Mouse (Mus musculus) heart, postnatal 4 days (tissue): Measurements from ENCODE around the gene Pcsk6. TPM values are rescaled to one million over a fixed set of nuclear protein-coding genes. Genes with fewer than 3 reads are reported as not detected.
"Not testable (repeated sequence)": the region's sequence is repeated elsewhere in the genome, so short reads cannot be mapped to it uniquely, and the experiment has no call there.

Experiments
- DNase-seq: peaks from one replicate; pipeline ENCODE4 v3.0.0; 2021
- total RNA-seq, 2 experiments: library from RNA; stranded (reverse); gene quantifications; 2 replicates each; pipeline ENCODE4 v1.2.3; 2021

Gene Pcsk6
- 10 to 100 TPM; 32.7 to 39.8 TPM for total RNA-seq

- DNase-seq, result peak; percentile 56
These were observed at the start of gene Pcsk6 for GRCm38 (mm10) chr7:65861591-65862472. Pcsk6 (plus strand) TSS chr7:65861734.

DNA sequence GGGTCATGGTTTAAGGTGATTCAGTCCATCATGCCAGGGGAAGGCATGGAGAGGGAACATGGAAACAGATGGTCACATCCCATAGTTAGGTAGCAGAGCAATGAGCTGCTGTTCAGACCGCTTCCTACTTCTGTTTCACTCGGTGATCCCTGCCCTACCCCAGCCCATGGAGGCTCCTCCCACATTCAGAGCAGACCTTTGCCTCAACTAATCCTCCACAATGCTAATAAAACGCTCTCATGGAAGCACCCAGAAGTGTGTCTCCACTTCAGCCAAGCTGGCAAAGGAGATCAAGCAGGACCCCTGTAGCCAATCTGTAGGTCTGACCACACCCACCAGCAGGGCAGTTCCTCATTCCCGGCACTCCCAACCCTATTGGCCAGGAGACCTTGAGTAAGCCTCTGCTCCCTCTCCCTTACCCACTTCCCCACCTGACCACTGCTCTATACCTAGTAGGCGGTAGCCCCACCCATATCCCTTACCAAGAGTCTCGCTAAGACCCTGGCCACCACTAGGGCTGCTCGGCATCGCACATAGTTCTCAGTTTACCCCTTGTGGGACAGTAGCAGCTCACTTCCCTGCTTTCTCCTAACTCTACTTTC, 47.8 kb upstream of the Pcsk6 start:
- DNase-seq, result no peak

GRCm38 (mm10) chr7:65817564-65817963, 44.0 kb upstream of the Pcsk6 start:
- no peak for DNase-seq

DNA sequence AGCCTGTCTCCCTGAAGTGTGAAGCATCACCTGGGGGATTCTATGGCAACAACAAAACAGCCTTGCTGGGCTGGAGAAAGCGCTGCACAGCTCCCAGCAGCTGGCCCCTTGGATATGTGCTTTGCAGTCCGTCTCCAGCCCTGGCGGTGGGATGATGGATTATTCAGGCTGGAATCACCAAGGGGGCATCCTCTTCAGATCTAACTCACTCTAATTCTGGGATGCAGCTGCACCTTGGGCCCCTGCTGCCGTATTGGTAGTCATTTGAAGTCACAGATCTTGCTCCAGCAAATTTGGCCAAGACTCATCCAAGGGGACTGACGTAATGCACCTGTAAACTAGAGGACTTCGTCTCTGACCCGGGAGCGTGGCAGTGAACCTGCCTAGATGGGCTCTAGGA, 41.1 kb upstream of the Pcsk6 start:
- no peak for DNase-seq

- not testable (repeated sequence) for DNase-seq
These were observed 39.6 kb upstream of the Pcsk6 start for GRCm38 (mm10) chr7:65821901-65822300.

DNA sequence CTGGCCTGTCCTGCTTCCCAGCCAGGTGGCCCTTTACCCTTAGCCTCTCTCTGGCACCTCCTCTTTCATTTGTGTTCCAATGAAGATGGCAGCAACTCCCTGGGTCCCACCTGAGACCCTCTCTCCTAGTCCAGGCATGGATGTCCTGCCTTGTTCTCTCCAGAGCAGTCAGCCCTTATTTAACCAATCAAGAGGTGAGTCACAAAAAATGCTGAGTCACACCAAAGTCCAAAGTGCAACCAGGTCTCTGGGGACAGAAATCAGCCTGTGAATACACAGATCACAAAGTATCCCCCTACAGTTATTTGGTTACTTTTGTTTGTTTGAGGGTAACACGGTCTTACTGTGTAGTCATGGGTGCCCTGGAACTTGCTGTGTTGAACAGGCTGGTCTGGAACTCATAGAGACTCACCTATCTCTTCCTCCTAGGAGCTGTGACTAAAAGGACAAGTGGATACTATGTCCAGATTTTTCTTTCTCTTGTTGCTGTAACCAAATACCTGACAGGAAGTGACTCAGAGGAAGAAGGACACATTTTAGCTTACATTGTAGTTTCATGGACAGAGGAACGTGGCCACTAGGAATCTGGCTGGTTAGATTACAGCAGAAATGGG, 38.9 kb upstream of the Pcsk6 start:
- no peak for DNase-seq

- no peak for DNase-seq
These were observed 21.8 kb upstream of the Pcsk6 start for GRCm38 (mm10) chr7:65839756-65840155.

- DNase-seq, result no peak
These were observed 18.3 kb upstream of the Pcsk6 start for GRCm38 (mm10) chr7:65843210-65843609.

- DNase-seq, result no peak
These were observed 553 bp upstream of the Pcsk6 start for GRCm38 (mm10) chr7:65860981-65861380.

GRCm38 (mm10) chr7:65862473-65863176, 1.1 kb downstream of the Pcsk6 start:
- no peak for DNase-seq

GRCm38 (mm10) chr7:65869173-65869572, 7.6 kb downstream of the Pcsk6 start:
- DNase-seq, result no peak

DNA sequence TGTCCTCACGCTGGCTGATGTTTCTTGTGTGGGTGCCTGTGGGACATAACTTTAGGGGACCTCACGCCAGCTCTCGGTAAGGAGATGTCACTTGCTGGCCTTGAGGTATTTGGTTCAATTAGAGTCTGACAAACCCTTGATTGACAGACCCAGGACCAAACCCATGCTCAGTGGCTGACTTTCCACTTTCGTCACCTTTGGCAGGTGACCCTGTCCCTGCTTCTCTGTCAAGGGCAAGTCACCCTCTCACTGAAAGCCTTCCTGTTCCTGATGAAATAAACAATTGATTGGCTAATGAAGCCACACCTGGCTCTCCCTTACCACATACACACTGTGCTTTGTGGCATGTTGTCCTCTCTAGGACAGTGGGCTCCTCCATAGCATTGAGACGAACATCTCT, 8.3 kb downstream of the Pcsk6 start:
- no peak for DNase-seq

- no peak for DNase-seq
These were observed 8.7 kb downstream of the Pcsk6 start for GRCm38 (mm10) chr7:65870227-65870626.

DNA sequence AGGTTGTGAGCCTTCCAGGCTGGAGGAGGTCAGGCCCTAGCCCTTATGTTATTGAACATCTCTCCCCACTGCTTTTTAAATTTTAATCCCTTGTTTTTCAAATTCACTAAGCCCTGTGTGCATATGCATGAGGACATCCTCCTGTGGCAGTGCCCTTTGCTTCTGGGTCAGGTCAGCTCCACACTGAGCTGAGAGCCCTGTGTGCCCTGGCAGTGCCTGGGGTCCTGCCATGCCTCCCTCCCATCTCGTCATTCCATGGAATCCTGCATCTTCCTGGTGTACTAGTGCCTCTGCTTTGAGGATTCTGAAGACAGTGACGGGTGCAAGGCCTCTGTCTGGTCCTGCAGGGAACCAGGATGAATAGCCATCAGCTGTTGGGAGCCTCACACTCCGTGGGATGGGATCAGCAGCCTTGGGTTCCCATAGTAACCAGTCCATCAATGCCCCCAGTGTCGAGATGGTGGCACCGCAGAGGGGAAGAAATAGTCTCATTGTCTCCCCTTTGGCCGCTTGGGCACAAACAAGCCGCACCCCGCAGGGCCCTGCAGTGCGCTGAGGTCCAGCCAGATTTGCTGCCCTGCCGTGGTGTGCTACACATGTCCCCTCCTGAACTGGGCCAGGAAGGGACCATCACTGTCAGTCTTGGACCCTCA, 9.5 kb downstream of the Pcsk6 start:
- DNase-seq, result no peak

- DNase-seq, result no peak
These were observed 10.3 kb downstream of the Pcsk6 start for GRCm38 (mm10) chr7:65871851-65872250.

DNA sequence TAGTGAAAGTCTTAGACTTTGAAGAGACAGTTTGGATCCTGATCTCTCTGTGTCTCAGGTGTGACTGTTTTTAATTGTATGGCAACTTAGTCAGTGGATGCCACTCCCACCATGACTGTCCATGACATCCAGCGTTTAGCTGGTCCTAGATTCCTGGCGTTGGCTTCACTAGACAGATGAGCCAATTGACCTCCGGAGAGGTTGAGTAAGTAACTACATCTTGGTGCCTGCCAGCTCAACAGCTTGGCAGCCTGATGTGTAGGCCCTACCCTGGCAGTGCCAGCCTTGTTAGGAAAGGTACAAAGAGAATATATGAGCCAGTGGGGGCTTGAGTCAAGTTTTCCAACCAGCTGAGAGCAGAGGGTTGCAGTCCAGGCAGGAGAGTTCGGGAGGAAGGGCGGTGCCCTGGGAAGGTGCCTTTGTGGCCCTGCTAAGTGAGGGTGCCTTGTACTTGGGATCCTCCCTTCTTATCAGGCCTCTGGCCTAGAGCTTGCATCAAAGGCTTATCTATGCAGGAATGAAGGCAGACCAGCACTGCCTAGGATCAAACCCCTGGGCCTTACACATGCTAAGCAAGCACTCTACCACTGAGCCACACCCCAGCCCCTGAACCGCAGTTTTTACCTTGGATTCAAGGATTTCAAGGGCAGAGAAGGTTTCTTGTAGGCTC, 11.8 kb downstream of the Pcsk6 start:
- DNase-seq, result no peak

DNA sequence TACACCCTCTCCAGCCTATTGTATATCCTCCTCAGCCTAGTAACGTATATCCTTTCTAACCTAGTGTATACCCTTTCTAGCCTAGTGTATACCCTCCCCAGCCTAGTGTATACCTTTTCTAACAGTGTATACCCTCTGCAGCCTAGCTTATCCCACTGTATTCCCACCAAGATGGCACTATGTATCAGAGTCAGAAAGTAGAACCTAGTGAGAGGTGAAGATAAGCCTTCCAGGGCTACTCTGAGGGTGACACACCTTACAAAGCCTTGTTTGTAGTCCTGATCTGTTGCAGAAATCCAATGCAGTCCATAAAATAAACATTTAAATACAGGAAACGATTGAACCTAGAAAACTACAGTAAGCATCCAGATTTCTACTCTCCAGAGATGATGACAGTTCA, 12.4 kb downstream of the Pcsk6 start:
- no peak for DNase-seq

DNA sequence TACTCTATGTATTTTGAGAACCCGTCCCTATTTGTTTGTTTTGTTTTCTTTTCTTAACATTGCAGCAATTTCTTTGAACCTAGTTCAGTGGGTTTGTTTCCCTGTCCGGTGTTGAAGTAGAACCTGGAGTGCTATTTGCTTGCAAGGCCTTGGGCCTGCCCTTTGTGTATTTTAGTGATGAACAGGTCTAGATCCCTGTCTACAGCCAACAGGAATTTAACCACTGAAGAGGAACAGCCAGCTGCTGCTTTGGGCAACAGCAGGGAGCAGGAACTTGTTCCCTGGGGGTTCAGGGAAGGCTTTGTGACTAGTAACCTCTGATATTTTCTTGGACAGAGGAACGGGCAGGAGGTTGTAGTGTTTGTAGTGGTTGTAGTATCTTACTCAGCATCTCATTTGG, 15.1 kb downstream of the Pcsk6 start:
- no peak for DNase-seq

GRCm38 (mm10) chr7:65878234-65878633, 16.7 kb downstream of the Pcsk6 start:
- no peak for DNase-seq

GRCm38 (mm10) chr7:65879330-65879729, 17.8 kb downstream of the Pcsk6 start:
- DNase-seq, result no peak

DNA sequence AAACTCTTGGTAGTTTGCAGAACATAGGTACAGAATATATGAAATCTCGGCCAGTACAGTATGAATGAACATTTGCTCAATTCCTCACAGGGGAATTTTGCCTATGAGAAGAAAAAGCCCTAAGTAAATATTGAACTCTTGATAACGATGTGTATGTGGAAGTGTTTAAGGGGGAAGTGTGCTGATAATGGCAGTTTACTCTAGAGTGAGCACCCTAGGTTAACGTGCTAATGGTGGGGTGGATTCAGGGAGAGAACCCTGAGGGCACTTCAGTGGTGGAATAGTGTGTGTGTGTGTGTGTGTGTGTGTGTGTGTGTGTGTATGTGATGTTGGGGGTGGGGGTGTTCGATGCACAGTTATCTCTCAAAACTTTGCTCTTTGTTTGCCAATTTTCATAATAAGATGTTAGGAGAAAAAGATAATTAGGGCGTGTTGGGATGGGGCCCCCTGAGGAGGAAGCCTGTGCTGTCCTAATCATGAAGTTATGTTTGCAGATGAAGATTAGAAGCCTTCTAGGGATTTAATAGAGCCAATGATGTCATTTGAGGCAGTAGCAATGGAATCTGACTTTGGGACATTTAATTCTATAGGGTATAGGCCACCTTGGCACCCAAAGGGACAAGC, 19.2 kb downstream of the Pcsk6 start:
- DNase-seq, result no peak
